Mouse (Mus musculus): Measurements from ENCODE around the gene Shld1. TPM values are rescaled to one million over a fixed set of nuclear protein-coding genes. Genes with fewer than 3 reads are reported as not detected.

The Shld1 gene
- polyA plus RNA-seq, 1 experiment from 2014 or later, result 23.5 TPM

- peaks cover 9% of the 10 kb centered on the region for H3K4me1 ChIP-seq (ENCODE audit: control insufficient read depth, insufficient read depth, low read depth, low read length)
- H3K4me3 ChIP-seq (ENCODE audit: low read length), result no peak overlapping the region
- H3K27ac ChIP-seq (ENCODE audit: low read depth, low read length), result no peak overlapping the region
- H3K9ac ChIP-seq (ENCODE audit: low read depth, low read length), result no peak overlapping the region
- no peak for ATAC-seq
- H3K9me3 ChIP-seq (ENCODE audit: control insufficient read depth, low read length), result no peaks in the 10 kb centered on the region
- WGBS, result 90% methylated on average over 2 of the region's 2 CpGs
- no peaks in the 10 kb centered on the region for H3K36me3 ChIP-seq (ENCODE audit: control insufficient read depth, insufficient read depth, low read length)
- H3K27me3 ChIP-seq (replicated peaks; ENCODE audit: control insufficient read depth, insufficient read depth, low read length), result no peaks in the 10 kb centered on the region
- no peak overlapping the region for H3K4me2 ChIP-seq (ENCODE audit: low read length)
Observed at GRCm38 (mm10) chr2:132726156-132726555, 39.4 kb downstream of the Shld1 start.

GRCm38 (mm10) chr2:132732940-132733339 is 46.2 kb downstream of the Shld1 start:
- Histone ChIP-seq H3K36me3 (ENCODE audit: control insufficient read depth, insufficient read depth, low read length) (no peaks in the 10 kb centered on the region), H3K27ac (ENCODE audit: low read depth, low read length) (no peak overlapping the region), H3K27me3 (replicated peaks; ENCODE audit: control insufficient read depth, insufficient read depth, low read length) (no peaks in the 10 kb centered on the region), H3K4me2 (ENCODE audit: low read length) (no peak overlapping the region), H3K9me3 (ENCODE audit: control insufficient read depth, low read length) (no peaks in the 10 kb centered on the region), H3K4me3 (ENCODE audit: low read length) (no peak overlapping the region), H3K4me1 (ENCODE audit: control insufficient read depth, insufficient read depth, low read depth, low read length) (no peaks in the 10 kb centered on the region), H3K9ac (ENCODE audit: low read depth, low read length) (no peak overlapping the region)
- WGBS, result 89% methylated on average over 5 of the region's 5 CpGs
- ATAC-seq, result no peak

GRCm38 (mm10) chr2:132733603-132734573 is 47.2 kb downstream of the Shld1 start:
- 95% methylated on average over 10 of the region's 10 CpGs for WGBS
- Histone ChIP-seq H3K4me3 (ENCODE audit: low read length) (no peak overlapping the region), H3K9ac (ENCODE audit: low read depth, low read length) (no peak overlapping the region), H3K4me1 (ENCODE audit: control insufficient read depth, insufficient read depth, low read depth, low read length) (no peaks in the 10 kb centered on the region), H3K27ac (ENCODE audit: low read depth, low read length) (no peak overlapping the region), H3K9me3 (ENCODE audit: control insufficient read depth, low read length) (no peaks in the 10 kb centered on the region), H3K4me2 (ENCODE audit: low read length) (no peak overlapping the region), H3K36me3 (ENCODE audit: control insufficient read depth, insufficient read depth, low read length) (no peaks in the 10 kb centered on the region), H3K27me3 (replicated peaks; ENCODE audit: control insufficient read depth, insufficient read depth, low read length) (no peaks in the 10 kb centered on the region)
- ATAC-seq, result no peak

GRCm38 (mm10) chr2:132738816-132739432 is 52.2 kb downstream of the Shld1 start:
- no peak overlapping the region for H3K4me3 ChIP-seq (ENCODE audit: low read length)
- H3K36me3 ChIP-seq (ENCODE audit: control insufficient read depth, insufficient read depth, low read length), result no peaks in the 10 kb centered on the region
- no peak for ATAC-seq
- H3K27ac ChIP-seq (ENCODE audit: low read depth, low read length), result no peak overlapping the region
- H3K9ac ChIP-seq (ENCODE audit: low read depth, low read length), result no peak overlapping the region
- H3K9me3 ChIP-seq (ENCODE audit: control insufficient read depth, low read length), result no peaks in the 10 kb centered on the region
- no peak overlapping the region for H3K4me2 ChIP-seq (ENCODE audit: low read length)
- H3K27me3 ChIP-seq (replicated peaks; ENCODE audit: control insufficient read depth, insufficient read depth, low read length), result no peaks in the 10 kb centered on the region
- H3K4me1 ChIP-seq (ENCODE audit: control insufficient read depth, insufficient read depth, low read depth, low read length), result no peaks in the 10 kb centered on the region
- WGBS, result 46% methylated on average over 2 of the region's 2 CpGs

- no peaks in the 10 kb centered on the region for H3K27me3 ChIP-seq (replicated peaks; ENCODE audit: control insufficient read depth, insufficient read depth, low read length)
- H3K4me3 ChIP-seq (ENCODE audit: low read length), result no peak overlapping the region
- no peaks in the 10 kb centered on the region for H3K36me3 ChIP-seq (ENCODE audit: control insufficient read depth, insufficient read depth, low read length)
- H3K4me1 ChIP-seq (ENCODE audit: control insufficient read depth, insufficient read depth, low read depth, low read length), result no peaks in the 10 kb centered on the region
- 32% methylated on average over 8 of the region's 8 CpGs for WGBS
- ATAC-seq, result 0 out of 2 replicates have a peak, but pooled peaks have one; percentile 50
- no peak overlapping the region for H3K27ac ChIP-seq (ENCODE audit: low read depth, low read length)
- no peak overlapping the region for H3K9ac ChIP-seq (ENCODE audit: low read depth, low read length)
- H3K9me3 ChIP-seq (ENCODE audit: control insufficient read depth, low read length), result no peaks in the 10 kb centered on the region
- H3K4me2 ChIP-seq (ENCODE audit: low read length), result no peak overlapping the region
Observed at GRCm38 (mm10) chr2:132741862-132742347, 55.2 kb downstream of the Shld1 start.

GRCm38 (mm10) chr2:132744866-132745265 is 58.1 kb downstream of the Shld1 start:
- Histone ChIP-seq H3K4me1 (ENCODE audit: control insufficient read depth, insufficient read depth, low read depth, low read length) (no peaks in the 10 kb centered on the region), H3K4me3 (ENCODE audit: low read length) (no peak overlapping the region), H3K27me3 (replicated peaks; ENCODE audit: control insufficient read depth, insufficient read depth, low read length) (no peaks in the 10 kb centered on the region), H3K36me3 (ENCODE audit: control insufficient read depth, insufficient read depth, low read length) (no peaks in the 10 kb centered on the region), H3K9me3 (ENCODE audit: control insufficient read depth, low read length) (no peaks in the 10 kb centered on the region), H3K9ac (ENCODE audit: low read depth, low read length) (no peak overlapping the region), H3K4me2 (ENCODE audit: low read length) (no peak overlapping the region), H3K27ac (ENCODE audit: low read depth, low read length) (no peak overlapping the region)
- WGBS, result 87% methylated on average over 5 of the region's 5 CpGs
- no peak for ATAC-seq

GRCm38 (mm10) chr2:132746108-132746507 is 59.4 kb downstream of the Shld1 start:
- 87% methylated on average over 3 of the region's 3 CpGs for WGBS
- Histone ChIP-seq H3K4me1 (ENCODE audit: control insufficient read depth, insufficient read depth, low read depth, low read length) (no peaks in the 10 kb centered on the region), H3K9ac (ENCODE audit: low read depth, low read length) (no peak overlapping the region), H3K9me3 (ENCODE audit: control insufficient read depth, low read length) (no peaks in the 10 kb centered on the region), H3K36me3 (ENCODE audit: control insufficient read depth, insufficient read depth, low read length) (no peaks in the 10 kb centered on the region), H3K27ac (ENCODE audit: low read depth, low read length) (no peak overlapping the region), H3K4me2 (ENCODE audit: low read length) (no peak overlapping the region), H3K27me3 (replicated peaks; ENCODE audit: control insufficient read depth, insufficient read depth, low read length) (no peaks in the 10 kb centered on the region), H3K4me3 (ENCODE audit: low read length) (no peak overlapping the region)
- ATAC-seq, result no peak

GRCm38 (mm10) chr2:132750726-132751125 is 64.0 kb downstream of the Shld1 start:
- no peak for ATAC-seq
- no peak overlapping the region for H3K4me3 ChIP-seq (ENCODE audit: low read length)
- H3K9me3 ChIP-seq (ENCODE audit: control insufficient read depth, low read length), result no peaks in the 10 kb centered on the region
- no peak overlapping the region for H3K4me2 ChIP-seq (ENCODE audit: low read length)
- H3K36me3 ChIP-seq (ENCODE audit: control insufficient read depth, insufficient read depth, low read length), result no peaks in the 10 kb centered on the region
- H3K27me3 ChIP-seq (replicated peaks; ENCODE audit: control insufficient read depth, insufficient read depth, low read length), result no peaks in the 10 kb centered on the region
- no peak overlapping the region for H3K27ac ChIP-seq (ENCODE audit: low read depth, low read length)
- H3K4me1 ChIP-seq (ENCODE audit: control insufficient read depth, insufficient read depth, low read depth, low read length), result peaks cover 3% of the 10 kb centered on the region
- no peak overlapping the region for H3K9ac ChIP-seq (ENCODE audit: low read depth, low read length)
